Mouse (Mus musculus) embryo, embryonic 11 days (tissue): ENCODE results near the gene Gm732.

ENCODE experiments used
- DNase-seq: peaks from one replicate; pipeline ENCODE4 v3.0.0-alpha.2; 2015

Gm732 gene

GRCm38 (mm10) chrX:107948365-107948764 lies at the start of gene Gm732:
Gene Gm732 (minus strand): TSS chrX:107948465.
- no peak for DNase-seq
